Mouse (Mus musculus) stomach, postnatal 0 days (tissue): Measurements from ENCODE around the gene 4933405L10Rik. TPM values are rescaled to one million over a fixed set of nuclear protein-coding genes. Genes with fewer than 3 reads are reported as not detected.

Experiments
- ATAC-seq: fragments of 200-750 bp; cut with Nextera tagmentation; 2 replicates; pipeline ENCODE4 v1.8.0; 2017; ENCODE audit not compliant: low FRiP score, low TSS enrichment
- DNase-seq: peaks from one replicate; pipeline ENCODE4 v3.0.0-alpha.2; 2016; ENCODE audit warnings: low spot score
- H3K27ac ChIP-seq: fragments of 300-500 bp; sonication (generic); replicated peaks from 2 replicates; pipeline ENCODE4 v1.5.1; 2014; ENCODE audit warnings: mild to moderate bottlenecking, control low read depth
- H3K27me3 ChIP-seq: fragments of 300-500 bp; sonication (generic); 2 replicates; pipeline ENCODE4 v1.6.1; 2014; ENCODE audit warnings: low read length; ENCODE audit not compliant: control insufficient read depth, insufficient read depth
- H3K36me3 ChIP-seq: fragments of 300-500 bp; sonication (generic); 2 replicates; pipeline ENCODE4 v1.6.1; 2014; ENCODE audit warnings: low read length, mixed read lengths; ENCODE audit not compliant: control insufficient read depth, insufficient read depth
- H3K4me1 ChIP-seq: fragments of 300-500 bp; sonication (generic); replicated peaks from 2 replicates; pipeline ENCODE4 v1.6.1; 2014; ENCODE audit warnings: antibody characterized with exemption; ENCODE audit not compliant: control insufficient read depth, insufficient read depth
- H3K4me2 ChIP-seq: fragments of 300-500 bp; sonication (generic); replicated peaks from 2 replicates; pipeline ENCODE4 v1.6.1; 2014; ENCODE audit warnings: low read depth, mild to moderate bottlenecking, control low read depth, moderate library complexity
- H3K4me3 ChIP-seq: fragments of 300-500 bp; sonication (generic); 2 replicates; pipeline ENCODE4 v1.5.1; 2014; ENCODE audit warnings: low read depth, low read length, control low read depth
- H3K9ac ChIP-seq: fragments of 300-500 bp; sonication (generic); 2 replicates; pipeline ENCODE4 v1.6.1; 2014; ENCODE audit warnings: mild to moderate bottlenecking, low read length, control low read depth, mixed read lengths
- H3K9me3 ChIP-seq: fragments of 300-500 bp; sonication (generic); 2 replicates; pipeline ENCODE4 v1.6.1; 2016; ENCODE audit warnings: low read length; ENCODE audit not compliant: control insufficient read depth
- CTCF ChIP-seq: IDR thresholded peaks from 2 replicates; pipeline ENCODE4 v1.5.1; 2016; ENCODE audit warnings: antibody characterized with exemption, low read depth, mild to moderate bottlenecking, moderate library complexity
- EP300 ChIP-seq: optimal IDR thresholded peaks from 2 replicates; pipeline ENCODE3; 2016; ENCODE audit warnings: antibody characterized with exemption
- WGBS: fragments of 180-500 bp; shearing (Covaris S2); extraction: QIAGEN DNeasy Blood & Tissue Kit; methylation state at CpG from one replicate; pipeline ENCODE4 v1.1.7; 2014; 5-methylcytosine and 5-hydroxymethylcytosine counted together
- polyA plus RNA-seq: library from polyadenylated mRNA; unstranded; fragments of >200 nt; fragmentation: Nextera tagmentation; extraction: Ambion mirVana; gene quantifications from 2 replicates; pipeline ENCODE4 v1.2.1, GENCODE M21; 2015

Gene 4933405L10Rik
- polyA plus RNA-seq, 1 experiment from 2014 or later: 0.13 TPM

GRCm38 (mm10) chr8:105725726-105726125 is 18.3 kb downstream of the 4933405L10Rik start:
- no peak overlapping the region for H3K4me2 ChIP-seq
- H3K27me3 ChIP-seq: no peaks in the 10 kb centered on the region
- H3K9me3 ChIP-seq: no peaks in the 10 kb centered on the region
- ATAC-seq: no peak
- H3K4me3 ChIP-seq: no peak overlapping the region
- WGBS: 74% methylated on average over 5 of the region's 5 CpGs
- H3K36me3 ChIP-seq: no peaks in the 10 kb centered on the region
- DNase-seq: no peak
- no peaks in the 10 kb centered on the region for H3K4me1 ChIP-seq
- TF ChIP-seq CTCF (no peak), EP300 (no peak)
- H3K9ac ChIP-seq: no peak overlapping the region
- no peak overlapping the region for H3K27ac ChIP-seq

- peak; percentile 83 for ATAC-seq
- Histone ChIP-seq H3K4me2 (no peak overlapping the region), H3K4me1 (no peaks in the 10 kb centered on the region), H3K36me3 (no peaks in the 10 kb centered on the region), H3K9me3 (no peaks in the 10 kb centered on the region), H3K9ac (no peak overlapping the region), H3K27me3 (no peaks in the 10 kb centered on the region), H3K4me3 (no peak overlapping the region), H3K27ac (peak overlapping the region; percentile 73)
- DNase-seq: no peak
- 80% methylated on average over 18 of the region's 18 CpGs for WGBS
- TF ChIP-seq EP300 (no peak), CTCF (no peak)
Observed at GRCm38 (mm10) chr8:105727397-105728124, 20.1 kb downstream of the 4933405L10Rik start.

GRCm38 (mm10) chr8:105732186-105732585 is 24.7 kb downstream of the 4933405L10Rik start:
- H3K36me3 ChIP-seq: no peaks in the 10 kb centered on the region
- H3K27ac ChIP-seq: no peak overlapping the region
- H3K27me3 ChIP-seq: no peaks in the 10 kb centered on the region
- no peaks in the 10 kb centered on the region for H3K9me3 ChIP-seq
- no peak for DNase-seq
- no peak overlapping the region for H3K4me2 ChIP-seq
- no peak overlapping the region for H3K4me3 ChIP-seq
- H3K9ac ChIP-seq: no peak overlapping the region
- TF ChIP-seq EP300 (no peak), CTCF (no peak)
- 95% methylated on average over 5 of the region's 5 CpGs for WGBS
- ATAC-seq: no peak
- H3K4me1 ChIP-seq: no peaks in the 10 kb centered on the region

- no peak for DNase-seq
- no peaks in the 10 kb centered on the region for H3K27me3 ChIP-seq
- no peak for ATAC-seq
- H3K27ac ChIP-seq: no peak overlapping the region
- no peak overlapping the region for H3K4me3 ChIP-seq
- H3K36me3 ChIP-seq: no peaks in the 10 kb centered on the region
- no peaks in the 10 kb centered on the region for H3K4me1 ChIP-seq
- no peak for TF ChIP-seq EP300
- TF ChIP-seq CTCF: no peak
- H3K4me2 ChIP-seq: no peak overlapping the region
- H3K9me3 ChIP-seq: no peaks in the 10 kb centered on the region
- no peak overlapping the region for H3K9ac ChIP-seq
- 86% methylated on average over 5 of the region's 5 CpGs for WGBS
Observed at GRCm38 (mm10) chr8:105739216-105739615, 31.8 kb downstream of the 4933405L10Rik start.

GRCm38 (mm10) chr8:105743301-105743700 is 35.8 kb downstream of the 4933405L10Rik start:
- no peaks in the 10 kb centered on the region for H3K9me3 ChIP-seq
- H3K27me3 ChIP-seq: no peaks in the 10 kb centered on the region
- no peak overlapping the region for H3K4me2 ChIP-seq
- ATAC-seq (no peak), DNase-seq (no peak)
- H3K4me1 ChIP-seq: no peaks in the 10 kb centered on the region
- H3K36me3 ChIP-seq: no peaks in the 10 kb centered on the region
- 84% methylated on average over 4 of the region's 4 CpGs for whole genome bisulfite sequencing
- no peak overlapping the region for H3K9ac ChIP-seq
- TF ChIP-seq CTCF (no peak), EP300 (no peak)
- no peak overlapping the region for H3K27ac ChIP-seq
- H3K4me3 ChIP-seq: no peak overlapping the region

- Histone ChIP-seq H3K9me3 (no peaks in the 10 kb centered on the region), H3K9ac (no peak overlapping the region), H3K27me3 (no peaks in the 10 kb centered on the region), H3K4me3 (peak overlapping the region; percentile 13; the same call in 1 of the 2 replicates), H3K36me3 (no peaks in the 10 kb centered on the region), H3K27ac (peak overlapping the region; percentile 58), H3K4me2 (peak overlapping the region; percentile 40), H3K4me1 (peaks cover 5% of the 10 kb centered on the region)
- ATAC-seq (peak; percentile 81), DNase-seq (peak; percentile 93)
- WGBS: 11% methylated on average over 11 of the region's 11 CpGs
- TF ChIP-seq CTCF (no peak), EP300 (no peak)
Observed at GRCm38 (mm10) chr8:105750606-105751005, 43.2 kb downstream of the 4933405L10Rik start.
